Mouse (Mus musculus) 3T3-L1 (cell line): ENCODE results near the gene Ipcef1.
A peak's percentile ranks its signal among the peaks of the same experiment; 100 is the strongest.
"Not testable (repeated sequence)": the region's sequence is repeated elsewhere in the genome, so short reads cannot be mapped to it uniquely, and the experiment has no call there.

ENCODE experiments used
- DNase-seq: peaks from one replicate; pipeline ENCODE4 v3.0.0-alpha.2; 2015; ENCODE audit warnings: low read depth, low spot score

Gene Ipcef1

DNA sequence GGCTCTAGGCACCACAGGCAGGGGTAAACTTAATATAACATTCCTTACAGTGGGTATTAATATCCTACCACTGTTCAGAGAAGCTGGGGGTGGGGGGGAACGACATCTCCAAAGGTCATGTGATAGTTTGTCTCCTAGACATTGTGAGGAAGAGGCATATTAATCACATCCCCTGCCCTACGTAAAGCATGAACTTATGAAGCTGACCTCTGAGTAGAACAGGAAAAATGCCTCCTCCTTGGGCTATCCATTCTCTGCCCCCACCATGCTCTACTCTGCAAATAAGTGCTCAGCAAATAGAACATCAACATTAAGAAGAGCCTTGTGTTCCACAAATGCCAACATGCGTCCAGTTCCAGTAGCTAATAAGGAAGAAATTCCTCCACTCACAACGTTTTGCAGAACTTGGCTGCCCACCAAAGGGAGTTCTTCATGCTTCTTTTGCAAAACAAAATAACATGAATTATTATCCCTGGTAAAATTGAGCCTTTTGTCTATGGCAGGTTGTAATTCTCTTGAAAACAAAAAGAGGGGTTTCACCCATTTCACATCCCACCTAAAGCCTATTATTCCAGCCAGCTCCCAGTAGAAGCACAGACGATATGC lies 162.5 kb downstream of the Ipcef1 start:
- no peak for DNase-seq

DNA sequence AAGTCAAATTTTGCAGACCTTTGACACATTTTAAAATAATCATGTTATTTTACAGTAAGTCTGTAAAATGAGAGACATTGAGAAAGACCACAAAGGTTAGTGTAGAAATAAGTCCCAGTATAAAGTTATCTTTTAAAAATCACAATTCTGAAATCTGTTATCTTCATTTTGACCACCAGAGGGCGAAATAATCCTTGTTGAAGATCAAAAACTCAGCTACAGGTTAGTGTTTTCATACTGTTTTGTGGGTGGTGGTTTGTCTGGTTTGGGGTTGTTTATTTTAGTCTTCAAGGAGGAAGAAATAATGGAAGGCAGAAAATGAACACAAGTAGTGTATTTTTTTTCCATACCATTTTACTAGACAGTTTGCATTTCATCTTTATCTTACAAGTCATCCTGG lies 166.8 kb downstream of the Ipcef1 start:
- DNase-seq = peak; percentile 71

DNA sequence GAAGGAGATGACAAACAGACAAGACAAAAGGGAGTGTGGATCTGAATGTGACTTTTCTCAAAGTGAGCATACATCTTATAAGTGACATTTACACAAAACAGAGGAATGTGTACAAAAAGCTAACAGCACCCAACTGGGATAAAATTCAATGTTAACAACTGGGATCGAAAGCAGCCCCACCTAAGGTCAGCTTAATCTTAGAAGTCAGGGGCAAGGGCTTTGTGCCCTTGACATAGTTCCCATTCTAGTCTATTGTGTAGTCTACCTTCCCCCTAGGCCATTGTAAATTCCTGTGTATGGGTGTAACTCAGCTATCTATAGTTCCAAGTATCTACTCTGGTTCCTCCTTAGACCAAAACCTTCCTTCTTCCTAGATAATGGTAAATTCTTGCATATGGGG lies 170.2 kb downstream of the Ipcef1 start:
- DNase-seq = not testable (repeated sequence)

DNA sequence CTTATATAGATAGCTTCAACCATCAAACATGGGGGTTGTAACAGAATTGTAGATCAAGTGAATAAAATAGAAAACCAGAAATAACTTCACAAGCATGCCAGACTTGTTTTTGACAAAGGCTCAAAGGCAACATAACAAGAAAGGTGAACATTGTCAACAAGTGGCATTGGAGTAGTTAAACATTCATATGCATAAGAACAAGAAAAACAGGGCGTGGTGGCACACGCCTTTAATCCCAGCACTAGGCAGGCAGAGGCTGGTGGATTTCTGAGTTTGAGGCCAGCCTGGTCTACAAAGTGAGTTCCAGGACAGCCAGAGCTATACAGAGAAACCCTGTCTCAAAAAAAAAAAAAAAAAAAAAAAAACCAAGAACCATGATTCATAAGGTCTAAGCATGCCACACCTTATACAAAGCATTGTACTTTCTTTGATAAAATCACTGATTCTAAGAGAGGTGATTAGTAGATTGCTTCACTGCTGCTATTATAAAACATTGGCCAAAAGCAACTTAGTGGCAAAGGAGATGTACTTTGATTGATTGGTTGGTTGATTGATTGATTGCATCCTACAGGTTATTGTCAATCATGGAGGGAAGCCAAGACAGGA lies 173.9 kb downstream of the Ipcef1 start:
- DNase-seq = no peak

DNA sequence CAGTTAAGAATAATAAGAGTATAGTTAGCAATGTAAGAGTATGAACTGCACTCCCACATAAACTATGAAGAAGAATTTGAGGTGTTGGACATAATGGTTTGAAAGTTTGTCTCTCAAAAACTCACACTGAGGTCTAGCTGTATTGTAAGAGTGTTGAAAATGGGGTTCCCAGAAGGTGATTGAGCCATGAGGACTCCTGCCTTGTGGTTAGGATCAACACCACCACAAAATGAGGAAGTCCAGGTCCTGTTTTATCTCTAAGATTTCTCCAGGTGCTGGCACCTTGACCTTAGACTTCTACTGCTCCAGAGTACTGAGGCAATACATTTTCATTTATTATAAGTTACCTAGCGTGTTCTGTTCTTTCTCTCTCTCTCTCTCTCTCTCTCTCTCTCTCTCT lies 178.4 kb downstream of the Ipcef1 start:
- no peak for DNase-seq

DNA sequence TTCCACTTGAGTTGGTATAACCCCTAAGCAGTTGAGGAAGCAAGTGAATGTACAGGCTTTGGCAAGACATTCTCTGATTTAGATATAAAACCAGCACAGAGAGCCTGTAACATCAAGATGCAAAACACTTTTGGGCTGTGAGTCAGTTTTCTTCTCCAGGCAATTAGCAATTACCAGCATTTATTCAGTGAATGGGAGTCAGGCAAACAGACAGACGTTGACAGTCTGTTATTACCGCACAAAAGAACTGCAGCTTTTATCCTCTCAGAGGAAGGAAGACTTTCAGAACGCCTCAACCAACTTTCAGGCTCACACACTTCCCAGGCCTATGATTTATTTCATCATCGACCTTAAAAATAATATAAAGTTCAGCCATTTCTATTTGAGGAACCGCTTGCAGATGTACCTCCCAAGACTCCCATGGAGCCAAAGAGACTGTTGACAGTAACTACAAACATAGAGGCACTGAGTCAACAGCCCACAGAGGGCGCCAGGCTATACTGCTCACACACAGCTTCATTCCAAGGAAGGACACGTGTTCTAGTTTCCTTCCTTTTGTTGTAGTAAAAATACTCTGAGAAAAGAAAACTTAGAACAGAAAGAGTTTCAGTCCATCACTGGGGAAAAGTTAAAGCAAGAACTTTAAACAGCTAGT lies 180.7 kb downstream of the Ipcef1 start:
- no peak for DNase-seq

DNA sequence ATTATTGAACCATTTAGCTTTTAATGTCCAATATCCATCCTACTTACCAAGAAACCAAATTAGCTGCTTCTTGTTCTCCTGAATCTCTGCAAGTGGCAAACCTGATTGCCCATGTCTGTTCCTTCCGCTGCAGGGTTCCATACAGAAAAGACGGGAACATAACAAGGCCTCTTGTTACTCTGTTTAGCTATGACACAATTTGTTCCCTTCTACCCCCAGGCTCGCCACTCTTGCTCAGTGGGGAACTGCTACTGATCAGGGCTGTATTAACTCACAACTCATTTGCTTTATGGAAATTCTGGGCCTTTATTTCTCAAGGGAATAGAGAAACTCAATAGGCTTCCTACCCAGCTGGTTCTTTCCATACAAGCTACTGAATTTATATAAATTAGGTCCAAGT lies 196.5 kb downstream of the Ipcef1 start:
- no peak for DNase-seq

DNA sequence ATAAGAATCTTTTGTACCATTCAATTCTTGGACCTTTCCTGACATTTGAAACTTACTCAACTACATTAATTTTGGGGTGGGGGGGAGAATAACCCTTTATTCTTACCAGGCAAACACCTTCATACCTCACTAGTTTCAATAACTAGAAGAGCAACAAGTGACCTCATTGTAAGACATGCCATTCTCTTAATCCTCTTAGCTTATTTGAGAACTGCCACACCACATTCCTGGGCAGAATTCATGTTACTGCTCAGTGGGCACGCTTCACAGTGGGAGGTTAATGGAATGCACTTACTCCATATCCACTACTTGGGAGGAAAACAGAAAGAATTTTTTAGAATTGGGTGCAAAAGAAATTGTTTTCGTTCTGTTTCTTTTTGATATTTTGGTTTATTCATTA lies 203.4 kb downstream of the Ipcef1 start:
- DNase-seq = no peak

DNA sequence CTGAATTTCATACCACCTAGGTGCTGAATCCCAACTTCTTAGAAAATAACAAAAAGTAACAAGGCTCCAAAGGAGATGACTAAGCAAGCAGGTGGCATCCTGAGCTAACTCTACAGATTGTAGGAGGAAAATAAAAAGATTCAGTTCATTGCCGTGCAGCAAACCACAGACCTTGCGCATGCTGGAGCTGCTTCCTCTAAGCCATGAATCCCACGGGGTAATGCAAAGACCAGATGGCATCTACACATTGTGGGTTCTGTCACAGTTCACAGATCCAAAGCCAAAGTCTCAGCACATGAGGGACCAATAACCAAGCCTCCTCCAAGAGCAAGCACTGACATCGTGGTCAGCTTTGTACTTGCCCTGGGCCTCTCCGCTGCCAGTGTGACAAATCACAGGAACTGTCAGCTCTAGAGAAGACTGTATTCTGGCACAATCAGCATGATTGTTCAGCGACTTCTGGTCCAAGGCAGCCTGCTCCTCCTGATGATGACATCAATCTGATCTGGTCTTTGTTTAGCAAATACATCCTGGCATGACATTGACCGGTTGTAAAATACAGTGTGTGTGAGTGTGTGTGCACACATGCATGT lies 204.0 kb downstream of the Ipcef1 start:
- no peak for DNase-seq

DNA sequence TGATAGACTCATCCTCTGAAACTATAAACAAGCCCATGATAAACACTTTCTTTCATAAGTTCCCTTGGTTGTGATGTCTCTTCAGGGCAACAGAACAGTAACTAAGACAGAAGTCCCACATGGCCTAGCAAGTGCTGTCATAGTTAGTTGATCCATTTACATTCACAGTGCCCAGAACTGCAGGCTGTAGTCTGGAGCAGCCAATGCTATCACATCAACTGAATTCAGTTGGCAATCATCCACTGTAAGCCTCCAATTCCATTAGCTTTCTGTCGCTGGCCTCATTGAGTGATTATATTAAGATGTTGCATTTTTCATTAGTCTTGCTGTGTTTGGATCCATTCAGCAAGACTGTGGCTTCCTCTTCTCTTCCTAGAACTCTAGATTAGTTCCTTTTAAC lies 206.0 kb downstream of the Ipcef1 start:
- DNase-seq = no peak

DNA sequence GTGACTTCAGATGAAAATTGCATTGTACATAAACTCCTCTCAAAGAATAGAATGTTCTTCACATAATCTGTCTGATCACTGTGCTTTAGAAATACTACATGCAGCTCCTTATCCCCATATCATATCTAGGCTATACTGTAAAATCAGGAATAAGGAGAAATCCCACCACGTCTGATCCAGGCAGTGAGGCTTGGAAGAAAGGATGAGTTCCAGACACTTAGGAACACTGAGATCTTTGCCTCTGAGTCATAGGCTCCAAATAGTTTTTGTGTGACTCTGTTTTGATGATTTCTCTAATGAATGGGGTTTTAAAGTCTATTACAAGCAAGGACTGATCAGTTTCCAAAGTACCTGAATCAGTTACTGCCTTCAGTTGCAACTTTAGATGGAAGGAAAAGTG lies 210.1 kb downstream of the Ipcef1 start:
- DNase-seq = peak; percentile 39
